Mouse (Mus musculus) T-helper 1 cell (primary cell): ENCODE results near the gene Slc16a6.

Source experiments
- in situ Hi-C: fragments of 300-600 bp; cut with MboI, MseI; formaldehyde crosslinking; loops from one replicate; pipeline ENCODE4 v1.15.1; 2025; ENCODE audit warnings: high pct_unique_total_duplicates

Slc16a6 gene

DNA sequence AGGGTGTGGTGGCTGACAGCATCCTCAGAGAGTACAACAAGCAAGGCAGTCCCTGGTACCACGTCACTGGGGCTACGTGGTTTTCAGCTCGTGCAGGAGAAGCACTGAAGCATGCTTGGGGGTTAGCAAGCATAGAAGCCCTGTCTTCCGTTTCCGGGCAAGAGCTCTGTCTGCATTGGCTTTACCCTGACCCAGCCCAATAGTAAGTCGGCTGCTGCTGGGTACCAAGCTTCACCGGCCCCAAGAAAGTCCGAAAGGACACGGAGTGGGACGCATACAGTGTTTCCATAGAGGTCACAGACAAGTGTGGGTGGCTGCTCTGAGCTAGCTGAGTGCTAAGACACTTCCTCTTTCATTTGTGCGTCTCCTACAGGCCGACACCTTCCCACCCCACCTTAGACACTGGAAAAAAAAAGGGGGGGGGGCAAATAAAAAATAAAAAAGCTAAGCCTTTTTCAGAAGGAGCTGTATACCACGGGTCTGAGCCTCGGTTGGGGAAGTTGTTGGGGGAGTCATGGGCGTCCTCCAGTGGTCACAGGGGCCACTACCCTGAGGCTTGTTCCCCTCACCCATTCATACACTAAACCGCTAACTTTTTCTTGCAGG lies 53.3 kb downstream of the Slc16a6 start:
- in situ Hi-C loops: loop anchor here (25.0 kb wide), 1 partner anchor 1958 kb away; the partner anchor contains the start of gene Pitpnc1

DNA sequence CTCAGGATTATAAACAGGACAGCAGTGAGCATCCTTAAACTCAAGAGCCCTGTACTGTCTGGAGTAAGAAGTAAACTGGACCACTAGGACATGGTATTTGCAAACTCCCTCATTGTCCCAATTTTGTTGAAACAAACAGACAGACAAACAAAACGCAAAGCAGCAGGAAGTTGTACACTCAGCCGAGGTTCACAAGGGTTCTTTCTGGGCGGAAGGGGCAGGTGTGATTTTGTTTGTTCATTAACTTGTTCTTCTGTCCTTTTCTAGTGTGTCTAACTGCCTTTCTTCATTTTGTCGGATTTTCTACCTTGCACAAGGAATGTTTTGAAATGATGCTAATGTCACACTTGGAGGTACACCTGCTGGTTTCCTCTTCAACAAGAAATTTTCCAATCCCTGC lies 53.9 kb downstream of the Slc16a6 start:
- in situ Hi-C loops: loop anchor here (25.0 kb wide), 1 partner anchor 1957 kb away; the partner anchor contains the start of gene Pitpnc1

DNA sequence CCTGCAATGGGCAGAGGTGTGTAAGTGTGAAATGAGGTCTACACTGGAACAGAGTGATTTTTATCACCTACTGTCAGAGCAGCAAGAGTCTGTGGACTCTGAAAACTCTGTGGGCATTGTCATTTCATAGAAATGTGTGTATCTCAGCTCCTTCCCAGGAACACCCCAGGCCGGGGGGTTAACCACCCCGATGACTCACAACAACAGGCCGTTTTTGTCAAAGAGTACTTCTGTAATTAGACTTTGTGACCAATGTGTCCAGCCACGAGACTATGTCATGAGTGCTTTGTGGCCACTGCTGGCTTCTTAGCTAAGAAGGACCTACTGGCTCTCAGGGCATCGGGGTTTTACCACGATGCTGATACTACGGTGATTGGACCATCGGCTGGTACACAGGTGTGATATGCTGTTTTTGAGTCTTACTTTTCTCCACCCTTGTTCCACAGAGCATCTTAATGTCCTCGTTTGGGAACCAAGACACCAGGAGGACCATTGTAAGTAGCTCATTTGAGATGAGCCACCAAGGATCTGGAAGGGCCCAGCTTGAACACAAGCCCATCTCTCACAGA lies 55.8 kb downstream of the Slc16a6 start:
- in situ Hi-C loops: loop anchor here (25.0 kb wide), 1 partner anchor 1955 kb away; the partner anchor contains the start of gene Pitpnc1

DNA sequence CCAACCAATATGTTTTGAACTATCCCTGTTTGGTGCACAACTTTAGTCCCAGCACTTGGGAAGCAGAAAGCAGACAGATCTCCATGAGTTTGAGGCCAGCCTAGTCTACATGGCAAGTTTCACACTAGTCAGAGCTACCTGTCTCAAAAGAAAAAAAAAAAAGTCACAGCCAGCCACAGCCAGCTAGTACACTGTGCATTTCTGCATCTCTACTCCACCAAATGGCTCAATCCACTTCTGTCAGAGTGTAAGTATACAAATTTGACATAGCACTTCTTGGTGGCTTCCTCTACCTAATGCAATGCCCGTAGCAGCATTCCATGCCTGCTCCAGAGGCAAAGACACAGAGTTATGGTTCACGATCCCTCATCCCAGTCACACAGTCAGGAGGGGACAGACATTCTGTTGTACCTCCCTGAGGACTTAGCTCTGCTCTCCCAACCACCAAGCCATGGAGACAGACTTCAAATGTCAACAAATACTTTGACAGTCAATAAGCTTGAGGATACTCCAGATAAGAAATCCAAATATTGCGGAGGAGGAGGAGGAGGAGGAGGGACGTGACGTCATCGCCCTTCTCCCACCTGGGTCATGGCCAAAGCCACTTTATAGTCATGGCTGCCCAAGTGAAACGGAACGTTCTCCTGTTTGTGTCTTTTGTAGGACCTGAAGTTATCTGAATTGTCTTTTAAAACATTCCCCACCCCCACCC lies 56.5 kb downstream of the Slc16a6 start:
- in situ Hi-C loops: loop anchor here (25.0 kb wide), 1 partner anchor 1955 kb away; the partner anchor contains the start of gene Pitpnc1

DNA sequence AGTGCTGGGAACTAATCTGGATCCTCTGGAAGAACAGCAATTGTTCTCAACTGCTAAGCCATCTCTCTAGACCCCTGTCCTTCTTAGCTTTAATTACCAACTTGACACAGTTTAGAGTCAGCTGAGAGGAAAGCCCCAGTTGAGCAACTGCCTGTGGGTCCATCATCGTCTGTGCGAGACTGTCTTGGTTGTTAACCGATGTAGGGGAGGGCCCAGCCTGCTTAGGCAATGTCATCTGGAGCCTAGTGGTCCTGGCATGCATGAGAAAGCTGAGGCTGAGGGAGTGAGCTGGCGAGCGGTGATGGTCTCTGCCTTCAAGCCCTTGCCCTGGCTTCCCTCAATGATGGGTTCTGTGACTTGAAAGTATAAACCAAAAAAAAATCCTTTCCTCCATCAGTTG lies 58.6 kb downstream of the Slc16a6 start:
- in situ Hi-C loops: loop anchor here (25.0 kb wide), 1 partner anchor 1953 kb away; the partner anchor contains the start of gene Pitpnc1

DNA sequence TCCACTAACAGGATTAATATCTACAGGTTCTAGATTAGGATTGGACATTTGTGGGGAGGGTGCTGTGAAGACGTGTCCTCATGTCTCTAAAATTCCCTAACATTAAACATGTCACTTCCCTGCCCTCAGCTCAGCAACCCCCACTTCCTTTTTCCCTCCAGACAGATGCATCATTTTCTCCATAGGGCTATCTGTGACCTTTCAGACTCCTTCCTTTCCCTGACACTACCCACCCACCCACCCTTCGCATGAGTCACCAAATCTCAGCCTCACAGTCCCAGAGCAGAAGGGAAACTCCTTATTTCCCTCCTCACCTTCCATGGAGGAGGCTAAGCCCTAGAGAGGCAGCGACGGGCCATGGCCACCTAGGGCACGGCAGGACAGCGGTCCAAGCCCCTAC lies 59.8 kb downstream of the Slc16a6 start, which contains the start of gene 9930022D16Rik:
Gene 9930022D16Rik, plus strand, starts transcription at position 301 of the 400 bp plus-strand sequence.
- in situ Hi-C loops: loop anchor here (25.0 kb wide), 1 partner anchor 1951 kb away; the partner anchor contains the start of gene Pitpnc1

DNA sequence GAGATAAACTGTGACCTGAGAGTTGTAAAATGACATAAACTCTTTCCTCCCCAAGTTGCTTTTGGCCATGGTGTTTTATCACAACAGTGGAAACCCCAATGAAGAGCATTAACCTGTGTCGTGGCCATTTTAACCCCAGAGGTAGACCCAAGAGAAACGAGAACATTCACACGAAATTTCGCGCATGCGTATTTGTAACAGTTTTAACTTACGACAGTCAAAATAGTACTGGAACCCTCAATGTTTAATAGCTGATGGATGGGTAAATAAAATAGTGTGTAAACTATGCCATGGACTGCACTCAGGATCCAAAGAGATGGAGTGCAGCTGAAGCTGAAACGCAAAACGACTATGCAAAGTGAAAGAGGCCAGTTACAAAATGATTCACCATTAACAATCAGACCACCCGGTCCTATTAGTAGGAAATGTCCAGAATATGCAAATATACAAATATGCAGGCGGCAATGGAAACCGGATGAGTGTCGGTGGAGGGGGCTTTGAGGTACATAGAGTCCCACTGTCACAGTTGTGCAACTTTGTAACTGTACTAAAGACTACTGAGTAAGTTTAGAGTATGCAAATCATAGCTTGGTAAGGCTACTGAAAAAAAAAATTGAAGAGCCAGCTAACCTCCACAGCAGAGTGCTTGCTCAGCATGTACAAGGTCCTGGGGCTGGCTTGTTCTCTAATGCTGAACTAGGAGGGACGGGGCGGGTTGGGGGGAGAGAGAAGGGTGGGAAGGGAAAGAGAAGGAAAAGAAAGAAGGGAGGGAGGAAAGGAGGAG lies 63.0 kb downstream of the Slc16a6 start:
- in situ Hi-C loops: loop anchor here (25.0 kb wide), 1 partner anchor 1948 kb away; the partner anchor contains the start of gene Pitpnc1

DNA sequence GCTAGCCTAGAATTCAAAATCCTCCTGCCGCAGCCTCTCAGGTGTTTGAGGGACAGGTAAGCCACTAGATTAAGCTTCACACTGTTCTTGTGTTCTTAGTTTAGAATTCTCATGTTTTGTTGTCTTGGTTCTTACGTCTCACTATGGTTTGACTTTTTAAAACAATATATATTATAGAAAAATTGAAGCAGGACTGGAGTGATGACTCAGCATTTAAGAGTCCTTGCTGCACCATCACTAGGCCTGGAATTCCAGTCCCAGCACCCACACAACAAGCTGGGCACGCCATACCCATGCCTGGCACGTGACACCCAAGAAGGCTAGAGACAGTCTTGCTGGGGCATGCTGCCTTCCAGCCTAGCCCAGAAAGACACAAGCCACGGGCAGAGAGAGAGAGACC lies 67.0 kb downstream of the Slc16a6 start:
- in situ Hi-C loops: loop anchor here (5.0 to 25.0 kb wide), 2 partner anchors 34 to 1944 kb away; partner anchors contain the start of gene Pitpnc1
